In genomic region chr5:143547866-143548265, GRCm38 (mm10) we compare ENCODE assay signal across 7 mouse cellular contexts. TPM values are rescaled to one million over a fixed set of nuclear protein-coding genes. Genes with fewer than 3 reads are reported as not detected.
A peak's percentile ranks its signal among the peaks of the same experiment; 100 is the strongest.
DNase-seq lines count a peak whose midpoint lies in the region; ATAC-seq and TF ChIP-seq lines count a peak whose summit lies in the region.

No protein-coding gene starts in this region.

- TF ChIP-seq CTCF in left cerebral cortex, adult 2 months (IDR thresholded peaks at IDR 0.05) = no peak

- H3K4me1 ChIP-seq in embryonic facial prominence, embryonic 14.5 days (ENCODE audit: control insufficient read depth, insufficient read depth, low read length) = peaks cover 11% of the 10 kb centered on the region
- H3K4me1 ChIP-seq in intestine, embryonic 14.5 days (replicated peaks; ENCODE audit: control insufficient read depth, insufficient read depth, low read length) = peaks cover 13% of the 10 kb centered on the region
- H3K4me1 ChIP-seq in neural tube, embryonic 12.5 days = peaks cover 22% of the 10 kb centered on the region

- intact Hi-C loops in left cerebral cortex, adult 2 months (cut with DNase I) = loop anchor here (1.0 to 5.0 kb wide), 5 partner anchors 20 to 219 kb away; partner anchors contain the start of genes Rac1 and Zdhhc4
- intact Hi-C loops in left cerebral cortex, postnatal 14 days (cut with DNase I) = loop anchor here (5.0 to 10.0 kb wide), 2 partner anchors 116 to 213 kb away; no protein-coding TSS in a partner anchor

- peak overlapping the region; percentile 60 for H3K27ac ChIP-seq in left cerebral cortex, adult 2 months
- H3K27ac ChIP-seq in embryonic facial prominence, embryonic 14.5 days (replicated peaks; ENCODE audit: low read depth, low read length) = no peak overlapping the region
- 0 out of 2 replicates have a peak overlapping the region, but pooled peaks have one; percentile 39 for H3K27ac ChIP-seq in intestine, embryonic 14.5 days (ENCODE audit: low read depth)
- no peak overlapping the region for H3K27ac ChIP-seq in neural tube, embryonic 12.5 days

- no peaks in the 10 kb centered on the region for H3K27me3 ChIP-seq in embryonic facial prominence, embryonic 14.5 days (replicated peaks; ENCODE audit: control insufficient read depth, insufficient read depth, low read length)
- H3K27me3 ChIP-seq in intestine, embryonic 14.5 days (replicated peaks; ENCODE audit: control insufficient read depth, insufficient read depth, low read length) = no peaks in the 10 kb centered on the region
- H3K27me3 ChIP-seq in neural tube, embryonic 12.5 days (replicated peaks) = no peaks in the 10 kb centered on the region

- H3K9me3 ChIP-seq in embryonic facial prominence, embryonic 14.5 days (ENCODE audit: control insufficient read depth, low read length) = no peaks in the 10 kb centered on the region
- no peaks in the 10 kb centered on the region for H3K9me3 ChIP-seq in intestine, embryonic 14.5 days (ENCODE audit: control insufficient read depth, low read length)
- H3K9me3 ChIP-seq in neural tube, embryonic 12.5 days = no peaks in the 10 kb centered on the region

- no peak for ATAC-seq in embryonic facial prominence, embryonic 14.5 days (ENCODE audit: low read depth)
- no peak for ATAC-seq in intestine, embryonic 14.5 days (replicated peaks; ENCODE audit: low FRiP score, low TSS enrichment, low read depth)
- peak; percentile 1; the same call in 1 of the 2 replicates for ATAC-seq in neural tube, embryonic 12.5 days (ENCODE audit: low FRiP score, low read depth)
- no peak for ATAC-seq in granulocyte monocyte progenitor cell, adult 5-6 weeks (replicated peaks; ENCODE audit: poor library complexity, severe bottlenecking)

- DNase-seq in left cerebral cortex, adult 2 months (ENCODE audit: extremely low spot score in 1 of 2, low spot score in 2 of 2) = no peak
- no peak for DNase-seq in left cerebral cortex, postnatal 14 days (ENCODE audit: low spot score in 2 of 2)
- DNase-seq in embryonic facial prominence, embryonic 14.5 days (ENCODE audit: low spot score) = no peak
- DNase-seq in intestine, embryonic 14.5 days (ENCODE audit: low spot score) = no peak
- no peak for DNase-seq in adipocyte (ENCODE audit: low spot score)

- no peak overlapping the region for H3K9ac ChIP-seq in embryonic facial prominence, embryonic 14.5 days (ENCODE audit: low read depth, low read length)
- H3K9ac ChIP-seq in intestine, embryonic 14.5 days (ENCODE audit: low read length) = no peak overlapping the region
- H3K9ac ChIP-seq in neural tube, embryonic 12.5 days = no peak overlapping the region

- 62% methylated on average over 10 of the region's 10 CpGs for WGBS in embryonic facial prominence, embryonic 14.5 days
- 51% methylated on average over 10 of the region's 10 CpGs for WGBS in intestine, embryonic 14.5 days
- 60% methylated on average over 10 of the region's 10 CpGs for WGBS in neural tube, embryonic 12.5 days

- H3K36me3 ChIP-seq in embryonic facial prominence, embryonic 14.5 days (ENCODE audit: control insufficient read depth, insufficient read depth, low read length) = no peaks in the 10 kb centered on the region
- 0 out of 2 replicates have a peak, but pooled peaks cover 6% of the 10 kb centered on the region for H3K36me3 ChIP-seq in intestine, embryonic 14.5 days (ENCODE audit: control insufficient read depth, insufficient read depth, low read length)
- 0 out of 2 replicates have a peak, but pooled peaks cover 7% of the 10 kb centered on the region for H3K36me3 ChIP-seq in neural tube, embryonic 12.5 days

- H3K4me3 ChIP-seq in left cerebral cortex, adult 2 months = no peak overlapping the region; the same call in 1 of the 2 replicates
- no peak overlapping the region for H3K4me3 ChIP-seq in embryonic facial prominence, embryonic 14.5 days (ENCODE audit: low read depth, low read length)
- H3K4me3 ChIP-seq in intestine, embryonic 14.5 days (ENCODE audit: low read depth, low read length) = 0 out of 2 replicates have a peak overlapping the region, but pooled peaks have one; percentile 61
- no peak overlapping the region for H3K4me3 ChIP-seq in neural tube, embryonic 12.5 days

- H3K4me2 ChIP-seq in embryonic facial prominence, embryonic 14.5 days (ENCODE audit: low read depth, low read length) = peak overlapping the region; percentile 73
- peak overlapping the region; percentile 81 for H3K4me2 ChIP-seq in intestine, embryonic 14.5 days (ENCODE audit: low read length)
- H3K4me2 ChIP-seq in neural tube, embryonic 12.5 days (replicated peaks) = peak overlapping the region; percentile 75; the same call in 1 of the 2 replicates

RNA-seq across cellular contexts. Expression of gene Rac1, which starts 20.0 kb away (rescaled TPM):
- total RNA-seq in left cerebral cortex, adult 2 months (2021) = 100 to 1,000 TPM; 344 to 351 TPM
- 100 to 1,000 TPM; 403 TPM for total RNA-seq in left cerebral cortex, postnatal 14 days (2021)
- polyA plus RNA-seq in embryonic facial prominence, embryonic 14.5 days (2014; fragmentation: Nextera tagmentation; extraction: Ambion mirVana) = 527 and 534 TPM in 2 replicates
- 439 and 475 TPM in 2 replicates for polyA plus RNA-seq in intestine, embryonic 14.5 days (2014; fragmentation: Nextera tagmentation; extraction: Ambion mirVana)
- polyA plus RNA-seq in neural tube, embryonic 12.5 days (2016; fragmentation: Nextera tagmentation; extraction: Ambion mirVana) = 410 and 452 TPM in 2 replicates
- total RNA-seq in granulocyte monocyte progenitor cell, adult 5-6 weeks (2014; fragmentation: Nextera tagmentation) = 349 and 471 TPM in 2 replicates
- total RNA-seq in granulocyte monocyte progenitor cell, adult 5-6 weeks (2017) = 118 and 134 TPM in 2 replicates

Comparison
In these comparisons a context has a peak if more than half of its experiments do, and no peak if none do; other contexts are left out.
1. H3K27ac ChIP-seq: peak in left cerebral cortex, adult 2 months (single experiment) and intestine, embryonic 14.5 days (single experiment); none in embryonic facial prominence, embryonic 14.5 days (single experiment) and neural tube, embryonic 12.5 days (single experiment).
2. Peak in every context shown above with its lines, with median percentiles within 50 percentile points of each other: H3K4me2 ChIP-seq.